Mouse (Mus musculus): ENCODE measurements at regions not wholly inside any gene's neighbourhood (a gene's known extent, or its start where the extent isn't known, plus 50 kb on each side); places are given as distances from the start of the nearest gene placed in this dataset.

- ATAC-seq (ENCODE audit: poor library complexity, severe bottlenecking) = no peak
Observed at GRCm38 (mm10) chr14:58701765-58702164, 440.9 kb downstream of the 1700129C05Rik start.

DNA sequence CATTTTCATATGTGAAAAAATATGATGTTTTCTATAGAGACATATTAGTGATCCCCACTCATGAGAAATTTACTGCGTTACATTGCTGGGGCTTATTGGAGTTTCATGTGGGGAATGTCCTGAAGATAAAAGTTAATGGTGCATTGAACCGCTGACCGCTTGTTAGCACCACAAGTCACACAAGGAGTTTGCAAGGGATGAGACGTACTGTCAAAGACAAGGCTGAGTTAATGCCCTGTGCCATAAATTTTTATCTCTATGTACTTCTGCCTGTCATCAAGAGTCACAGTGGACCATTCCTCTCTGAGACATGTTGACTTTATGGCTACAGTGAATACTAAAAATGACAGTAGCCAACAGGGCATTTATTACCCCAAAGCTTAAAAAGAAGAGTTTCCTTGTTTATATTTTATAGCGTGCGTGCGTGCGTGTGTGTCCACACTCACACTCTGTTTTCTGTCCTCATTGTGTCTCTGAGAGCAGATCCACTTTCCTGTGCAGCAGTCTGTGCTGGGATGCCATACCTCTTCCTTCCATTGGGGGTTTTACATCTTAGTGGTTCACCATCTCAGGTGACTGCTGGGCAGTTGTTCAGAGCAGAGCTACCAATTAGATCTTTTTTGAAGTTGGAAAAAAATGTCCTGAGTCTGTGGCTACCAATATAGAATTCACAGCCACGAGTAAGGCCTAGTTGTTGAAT is 451.4 kb downstream of the 1700129C05Rik start:
- no peak for ATAC-seq (ENCODE audit: poor library complexity, severe bottlenecking)

- ATAC-seq (ENCODE audit: poor library complexity, severe bottlenecking) = no peak
Observed at GRCm38 (mm10) chr14:58687814-58688213, 454.9 kb downstream of the 1700129C05Rik start.

GRCm38 (mm10) chr14:58678781-58679180 is 463.9 kb downstream of the 1700129C05Rik start:
- ATAC-seq (ENCODE audit: poor library complexity, severe bottlenecking) = no peak

- ATAC-seq (ENCODE audit: poor library complexity, severe bottlenecking) = no peak
Observed at GRCm38 (mm10) chr14:58678126-58678656, 464.5 kb downstream of the 1700129C05Rik start.

- no peak for ATAC-seq (ENCODE audit: poor library complexity, severe bottlenecking)
Observed at GRCm38 (mm10) chr14:58675146-58675545, 467.5 kb downstream of the 1700129C05Rik start.

- ATAC-seq (ENCODE audit: poor library complexity, severe bottlenecking) = no peak
Observed at GRCm38 (mm10) chr14:58663946-58664345, 478.7 kb downstream of the 1700129C05Rik start.

DNA sequence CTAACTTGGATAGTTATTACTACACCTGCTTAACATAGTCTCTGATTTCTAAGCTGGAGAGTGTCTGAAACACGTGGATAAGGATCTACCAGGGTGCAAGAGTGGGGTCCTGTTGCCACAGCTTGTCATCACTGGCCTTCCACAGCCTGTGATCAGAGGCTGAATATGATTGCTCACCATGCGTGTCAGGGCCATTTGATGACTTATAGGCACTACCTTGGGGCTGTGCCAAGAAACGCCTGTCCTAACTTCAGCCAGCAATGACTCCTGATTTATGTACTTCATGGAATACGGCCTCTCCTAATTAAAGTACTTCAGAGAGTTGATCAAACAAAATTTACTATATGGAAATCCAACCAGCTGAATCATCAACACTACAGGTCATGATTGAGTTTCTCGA is 480.1 kb downstream of the 1700129C05Rik start:
- no peak for ATAC-seq (ENCODE audit: poor library complexity, severe bottlenecking)

DNA sequence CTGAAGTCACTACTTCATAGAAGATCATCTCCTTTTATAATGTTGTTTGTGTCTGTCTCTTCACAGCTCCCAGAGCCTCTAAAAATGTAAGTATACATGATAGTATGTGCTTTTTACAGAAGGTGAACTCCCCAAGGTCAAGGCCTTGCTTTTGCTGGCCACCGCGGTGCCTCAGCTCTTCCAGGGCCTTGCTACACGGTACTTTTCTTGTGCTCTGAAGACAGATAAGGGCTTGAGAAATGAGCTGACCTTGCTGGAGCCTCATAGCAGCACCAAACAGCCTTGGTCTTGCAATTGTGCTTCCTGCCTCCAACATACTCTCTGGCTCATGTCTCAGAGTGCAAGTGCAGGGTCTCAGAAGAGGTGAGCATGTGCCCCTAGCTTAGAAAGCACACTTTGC is 481.3 kb downstream of the 1700129C05Rik start:
- no peak for ATAC-seq (ENCODE audit: poor library complexity, severe bottlenecking)

DNA sequence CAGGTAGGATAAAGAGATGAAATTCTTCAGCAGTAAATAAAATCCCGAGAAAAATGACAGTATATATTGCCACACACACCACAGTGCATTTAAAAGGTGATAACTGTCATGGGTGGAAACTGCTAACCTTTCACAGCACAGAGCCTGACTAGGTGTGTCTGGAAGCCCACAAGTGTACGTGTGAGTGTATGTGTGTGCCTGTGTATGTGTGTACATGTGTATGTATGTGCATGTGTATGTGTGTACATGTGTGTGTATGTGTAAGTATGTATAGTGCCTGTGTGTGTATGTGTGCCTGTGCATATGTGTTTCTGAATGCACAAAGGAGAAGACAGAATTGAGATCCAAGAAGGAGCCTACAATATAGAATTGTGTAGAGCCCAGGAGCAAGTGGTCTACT is 485.4 kb downstream of the 1700129C05Rik start:
- ATAC-seq (ENCODE audit: poor library complexity, severe bottlenecking) = no peak

- no peak for ATAC-seq (ENCODE audit: poor library complexity, severe bottlenecking)
Observed at GRCm38 (mm10) chr14:58656935-58657238, 485.8 kb downstream of the 1700129C05Rik start.

GRCm38 (mm10) chr14:58656212-58656934 is 486.3 kb downstream of the 1700129C05Rik start:
- ATAC-seq (ENCODE audit: poor library complexity, severe bottlenecking) = no peak

DNA sequence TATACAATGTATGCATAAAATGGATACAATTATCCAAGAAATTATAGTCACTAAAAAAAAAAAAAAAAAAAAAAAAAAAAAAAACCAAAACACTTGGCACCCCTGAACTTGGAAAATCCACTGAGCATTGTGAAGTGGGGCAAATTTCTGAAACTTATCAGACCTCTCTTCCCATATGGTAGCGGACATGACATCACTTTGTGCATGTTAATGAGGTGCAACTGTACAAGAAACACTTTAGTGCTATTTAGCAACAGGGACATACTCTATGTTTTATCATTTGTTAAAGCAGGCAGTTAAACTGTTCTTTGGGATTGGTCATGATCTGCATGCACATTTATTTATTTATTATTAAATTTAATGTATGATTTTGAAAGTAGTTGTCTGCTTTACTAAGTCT is 489.7 kb downstream of the 1700129C05Rik start:
- ATAC-seq (ENCODE audit: poor library complexity, severe bottlenecking) = no peak

- ATAC-seq (ENCODE audit: poor library complexity, severe bottlenecking) = no peak
Observed at GRCm38 (mm10) chr14:58652004-58652403, 490.7 kb downstream of the 1700129C05Rik start.

GRCm38 (mm10) chr14:58651210-58651609 is 491.5 kb downstream of the 1700129C05Rik start:
- no peak for ATAC-seq (ENCODE audit: poor library complexity, severe bottlenecking)

DNA sequence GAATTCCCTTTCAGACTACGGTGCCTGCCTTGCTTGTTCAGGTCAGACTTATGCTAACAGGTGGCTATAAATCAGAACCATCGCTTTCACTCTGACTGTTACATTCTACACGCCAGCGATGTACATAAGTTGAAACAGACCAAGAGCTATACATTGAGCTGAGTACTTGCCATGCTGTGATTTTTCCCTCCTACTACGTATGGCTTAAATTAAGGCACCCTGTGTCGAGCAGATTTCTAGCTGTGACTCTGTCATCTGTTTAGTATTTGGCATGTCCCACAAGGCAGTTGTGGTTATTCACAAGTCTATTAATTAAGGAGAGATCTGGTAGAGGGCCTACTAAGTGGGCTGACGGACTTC is 504.4 kb downstream of the 1700129C05Rik start:
- ATAC-seq (ENCODE audit: poor library complexity, severe bottlenecking) = no peak

DNA sequence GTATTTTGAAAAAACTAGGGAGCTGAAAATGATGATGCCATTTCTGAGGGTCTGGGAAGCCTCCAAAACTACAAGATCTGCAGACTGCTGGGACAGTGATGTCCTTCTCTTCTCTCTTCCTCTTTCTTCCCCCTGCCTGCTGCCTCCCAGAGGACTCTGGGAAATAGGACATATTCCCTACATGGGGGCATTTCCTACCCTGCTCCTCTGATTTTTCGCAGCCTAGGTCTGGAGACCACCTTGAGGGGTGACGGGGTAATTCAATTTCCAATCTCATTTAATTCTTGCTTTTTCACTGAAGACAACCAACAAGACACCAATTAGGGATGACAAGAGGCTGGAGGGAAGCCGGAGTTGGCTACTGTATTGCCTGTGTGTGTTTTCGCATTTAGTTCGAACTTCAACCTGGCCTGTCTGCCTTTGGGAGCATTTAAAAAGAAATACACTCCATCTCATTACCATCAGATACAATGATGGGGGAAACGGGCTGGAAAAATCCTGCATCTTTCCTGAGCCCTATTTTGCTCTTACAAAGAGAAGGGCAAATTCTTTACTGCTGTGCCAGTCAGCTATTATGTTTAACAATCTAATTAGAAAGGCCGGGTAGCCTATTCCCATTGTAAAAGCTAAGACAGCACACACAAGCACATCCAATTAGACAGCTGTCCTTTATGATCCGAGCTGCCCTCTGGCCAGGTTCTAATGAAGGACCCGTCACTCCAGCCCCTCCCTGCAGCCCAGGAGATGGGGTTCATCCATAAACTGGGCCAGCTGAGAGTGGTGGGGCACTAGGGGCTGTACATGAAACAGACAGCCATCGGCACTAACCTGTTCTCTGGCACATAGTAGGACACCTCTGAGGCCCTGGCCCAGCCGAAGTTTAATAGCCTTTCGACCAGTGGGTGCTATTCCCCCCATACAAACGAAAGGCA is 505.0 kb downstream of the 1700129C05Rik start:
- no peak for ATAC-seq (ENCODE audit: poor library complexity, severe bottlenecking)

GRCm38 (mm10) chr14:58631221-58631620 is 511.5 kb downstream of the 1700129C05Rik start:
- ATAC-seq (ENCODE audit: poor library complexity, severe bottlenecking) = no peak

GRCm38 (mm10) chr14:58628266-58628665 is 514.4 kb downstream of the 1700129C05Rik start:
- no peak for ATAC-seq (ENCODE audit: poor library complexity, severe bottlenecking)

DNA sequence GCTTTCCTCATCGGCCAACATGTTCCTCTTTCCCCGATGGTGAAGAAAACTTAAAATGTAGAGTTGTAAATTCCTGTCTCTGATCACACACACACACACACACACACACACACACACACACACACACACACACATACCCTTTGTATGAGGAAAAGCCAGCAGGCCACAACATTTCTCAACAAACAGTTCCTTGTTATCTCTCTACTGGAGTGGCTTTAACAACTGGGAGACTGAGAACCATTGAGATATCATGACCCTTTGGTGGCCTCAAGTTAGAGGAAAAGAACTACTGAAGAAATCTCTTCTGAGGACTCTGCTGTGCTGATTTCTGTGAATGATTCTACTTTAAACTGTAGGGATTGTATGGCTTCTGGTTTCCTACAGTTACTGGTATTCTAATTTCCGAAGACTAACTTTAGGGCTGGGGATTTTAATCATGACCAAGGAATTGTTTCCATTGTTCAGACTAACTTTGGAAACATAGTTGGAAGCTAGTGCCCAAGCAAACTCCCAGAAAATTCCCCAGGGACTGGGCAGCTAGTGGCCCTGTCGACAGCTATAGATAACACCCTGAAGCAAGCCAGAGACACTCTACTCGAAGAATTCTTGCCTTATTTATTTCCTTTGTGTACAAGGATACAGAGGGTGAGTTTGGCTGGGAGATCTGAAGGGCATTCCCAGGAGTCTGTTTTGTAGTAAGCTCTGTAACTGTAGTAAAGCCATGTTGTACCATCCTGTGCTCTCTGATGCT is 516.0 kb downstream of the 1700129C05Rik start:
- ATAC-seq (ENCODE audit: poor library complexity, severe bottlenecking) = no peak

DNA sequence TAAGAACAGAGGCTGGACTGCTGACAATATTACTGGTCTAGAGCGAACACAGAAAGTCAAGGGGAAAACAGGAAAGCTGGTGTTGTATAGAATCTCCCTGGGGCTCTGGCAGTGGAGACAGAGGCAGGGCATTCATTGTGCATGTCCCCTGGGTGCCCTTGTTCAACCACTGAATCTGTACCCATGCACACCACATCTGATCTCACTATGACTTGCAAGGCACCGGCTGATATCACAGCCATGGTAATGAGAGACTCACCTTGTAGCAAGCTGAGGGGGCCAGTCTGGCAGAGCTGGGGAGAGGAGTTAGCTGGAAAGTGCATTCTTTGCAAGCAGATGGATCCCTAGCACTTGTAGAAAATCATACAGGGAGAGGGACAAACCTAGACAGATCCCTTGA is 522.5 kb downstream of the 1700129C05Rik start:
- ATAC-seq (ENCODE audit: poor library complexity, severe bottlenecking) = no peak

Data from megakaryocyte, adult 5-6 weeks (primary cell).